Mouse (Mus musculus): ENCODE measurements at regions not wholly inside any gene's neighbourhood (a gene's known extent, or its start where the extent isn't known, plus 50 kb on each side); places are given as distances from the start of the nearest gene placed in this dataset.

GRCm38 (mm10) chr4:125921550-125922316 lies 102.6 kb upstream of the Csf3r start:
- no peak; the same call in 1 of the 2 replicates for TF ChIP-seq CTCF (IDR thresholded peaks at IDR 0.05; ENCODE audit: low read depth)
- TF ChIP-seq EP300 (IDR thresholded peaks at IDR 0.05; ENCODE audit: low read depth) = no peak
